Mouse (Mus musculus): ENCODE data around the gene Ppp1cc. TPM values are rescaled to one million over a fixed set of nuclear protein-coding genes. Genes with fewer than 3 reads are reported as not detected.

Gene Ppp1cc
- 431 and 436 TPM in 2 replicates for total RNA-seq (2015)
- total RNA-seq (2017): 207 and 219 TPM in 2 replicates

DNA sequence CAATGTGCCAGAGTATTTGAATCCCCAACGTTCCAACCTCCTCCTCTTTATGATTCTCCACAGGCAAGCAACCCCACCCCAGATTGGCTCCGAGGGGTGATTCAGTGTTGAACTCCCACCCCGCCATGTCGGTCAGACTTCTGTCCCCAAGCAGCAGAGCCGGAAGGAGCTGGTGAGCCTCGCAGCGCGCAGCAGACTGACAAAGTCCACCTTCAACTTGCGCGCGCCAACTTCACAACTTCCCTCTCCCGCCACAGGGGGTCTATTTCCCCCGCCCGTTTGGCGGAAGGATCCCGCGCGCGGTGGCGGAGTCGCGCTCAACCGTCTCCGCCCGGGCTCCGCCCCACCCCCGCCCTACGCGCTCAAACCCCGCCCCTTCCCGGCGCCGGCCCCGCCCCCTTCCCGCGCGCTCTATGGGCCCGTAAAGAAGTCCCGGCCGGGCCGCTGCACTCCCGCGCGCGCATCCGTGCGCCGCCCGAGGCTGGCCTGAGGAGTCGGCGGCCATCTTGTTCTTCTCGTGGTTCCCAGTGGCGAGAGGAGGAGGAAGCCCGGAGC, at the start of gene Ppp1cc:
TSS of gene Ppp1cc (plus strand) at position 452 of the 555 bp plus-strand sequence.
- peak; percentile 92 for ATAC-seq (replicated peaks; ENCODE audit: poor library complexity)

DNA sequence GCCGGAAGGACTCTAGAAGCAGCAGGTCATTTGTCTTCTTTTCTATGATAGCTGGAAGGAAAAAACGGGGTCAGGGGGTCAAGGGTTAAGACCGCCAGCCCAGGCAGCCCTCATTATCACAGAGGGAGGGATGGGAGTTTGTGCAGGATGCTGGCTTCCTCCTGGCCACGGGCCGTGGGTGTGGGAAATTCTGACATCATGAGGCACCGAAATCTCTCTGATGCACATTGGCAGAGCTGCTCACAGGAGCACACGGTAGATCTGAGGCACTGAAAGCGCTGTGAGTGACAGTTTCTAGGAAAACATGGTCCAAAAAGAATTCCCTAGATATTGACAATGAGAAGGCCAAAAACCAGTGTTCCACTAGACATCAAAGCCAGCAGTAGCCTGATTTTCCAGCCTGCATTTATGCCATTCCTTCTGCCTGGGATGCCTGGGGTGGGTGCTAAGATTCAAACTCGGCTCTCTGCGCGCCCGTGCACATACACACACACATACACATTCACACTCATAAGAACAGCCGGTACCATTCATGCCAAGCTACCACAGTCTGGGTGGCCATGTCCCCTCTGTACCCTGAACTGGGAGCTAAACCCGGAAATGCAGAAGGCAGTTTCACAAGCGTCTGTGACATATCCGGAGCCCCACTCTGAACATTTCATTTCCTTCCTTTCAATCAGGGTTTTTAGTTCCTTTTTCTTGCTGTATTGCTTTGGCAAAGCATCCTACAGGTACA, 48.6 kb upstream of the Ppp1cc start:
- peak; percentile 65; the same call in 1 of the 2 replicates for ATAC-seq (replicated peaks; ENCODE audit: poor library complexity)

DNA sequence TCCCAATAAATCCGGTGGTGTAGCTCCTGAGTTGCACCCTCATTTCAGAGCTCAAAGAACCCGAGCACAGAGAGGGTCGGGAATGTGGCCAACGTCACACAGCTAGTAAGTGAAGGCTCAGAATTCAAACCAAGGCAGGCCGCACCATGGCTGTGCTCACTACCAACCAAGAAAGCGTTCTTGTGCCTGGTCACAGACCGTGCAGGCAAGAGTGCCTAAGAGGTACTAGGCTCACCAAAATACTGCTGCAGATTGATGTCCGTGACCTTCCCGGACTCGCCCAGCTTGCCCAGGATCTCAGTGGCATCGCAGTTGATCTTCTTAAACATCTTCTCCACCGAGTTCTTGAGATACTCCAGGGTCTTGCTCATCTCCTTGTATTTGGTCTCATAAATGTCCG, 47.5 kb upstream of the Ppp1cc start:
- ATAC-seq (replicated peaks; ENCODE audit: poor library complexity): no peak

DNA sequence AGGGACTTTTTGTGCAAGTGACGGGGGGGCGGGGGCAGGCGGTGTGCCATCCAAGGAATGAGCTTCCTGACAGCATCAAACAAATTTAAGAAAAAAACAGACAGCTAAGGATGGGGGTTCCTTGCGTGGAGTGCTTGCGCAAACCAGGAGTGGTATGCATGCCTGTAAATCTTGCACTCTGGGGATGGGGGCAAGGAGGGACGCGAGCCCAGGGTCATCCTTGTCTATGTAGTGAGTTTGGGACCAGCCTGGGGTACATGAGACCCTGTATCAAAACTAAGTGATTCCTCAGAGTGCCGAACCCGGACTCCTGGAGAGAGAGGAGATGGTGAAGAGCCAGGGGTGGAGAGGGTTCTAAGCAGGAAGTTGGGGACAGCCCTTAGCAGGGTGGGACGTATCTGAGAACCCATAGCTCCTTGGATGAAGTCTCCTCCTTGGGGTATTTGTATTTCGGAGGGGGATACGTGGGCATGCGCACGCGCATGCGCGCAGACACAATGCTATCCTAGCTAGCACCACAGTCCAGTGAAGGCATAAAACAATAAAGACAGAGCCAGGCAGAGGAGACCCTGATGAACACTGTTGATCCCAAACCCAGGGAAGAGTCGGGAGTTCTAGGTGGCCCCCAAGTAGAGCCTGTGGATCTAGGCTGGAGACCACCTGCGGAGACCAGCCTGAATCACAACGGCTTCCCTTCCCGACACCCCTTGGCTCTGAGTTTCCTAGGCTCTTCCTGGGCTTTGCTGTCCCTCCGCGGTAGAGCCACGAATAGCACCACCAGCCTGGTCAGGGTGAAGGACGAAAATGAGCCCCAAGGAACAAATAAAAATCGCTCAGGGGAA, 46.8 kb upstream of the Ppp1cc start:
- ATAC-seq (replicated peaks; ENCODE audit: poor library complexity): no peak

DNA sequence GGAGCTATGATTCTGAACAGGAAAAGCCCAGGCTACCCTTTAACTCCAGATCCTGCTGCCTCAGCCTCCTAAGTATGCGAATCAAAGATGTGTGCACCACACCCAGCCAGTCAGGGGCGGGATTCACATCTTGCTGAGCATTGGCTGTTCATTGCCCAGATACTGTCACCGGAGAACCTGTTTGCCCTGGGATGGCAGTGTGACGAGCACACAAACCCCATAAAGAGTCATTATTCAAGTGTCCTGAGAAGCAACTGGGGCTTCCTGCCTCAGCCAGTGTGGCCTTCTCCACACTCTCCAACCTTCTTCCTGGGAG, 46.2 kb upstream of the Ppp1cc start:
- no peak for ATAC-seq (replicated peaks; ENCODE audit: poor library complexity)

DNA sequence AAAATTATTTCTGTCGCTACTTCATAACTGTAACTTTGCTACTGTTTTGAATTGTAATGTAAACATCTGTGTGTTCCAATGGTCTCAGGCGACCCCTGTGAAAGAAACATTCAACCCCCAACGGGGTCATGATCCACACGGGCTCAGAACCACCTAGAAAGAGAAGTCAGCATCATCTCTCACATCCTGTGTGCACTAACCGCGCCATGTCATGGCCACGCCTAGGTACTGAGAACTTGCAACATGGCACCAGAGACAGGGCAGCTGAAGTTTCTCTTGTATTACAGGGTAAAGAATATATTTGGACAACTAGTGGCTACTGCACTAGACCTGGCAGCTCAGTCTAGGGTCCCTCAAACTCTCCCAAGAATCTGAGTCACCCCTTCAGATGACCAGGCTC, 44.6 kb upstream of the Ppp1cc start:
- no peak for ATAC-seq (replicated peaks; ENCODE audit: poor library complexity)

DNA sequence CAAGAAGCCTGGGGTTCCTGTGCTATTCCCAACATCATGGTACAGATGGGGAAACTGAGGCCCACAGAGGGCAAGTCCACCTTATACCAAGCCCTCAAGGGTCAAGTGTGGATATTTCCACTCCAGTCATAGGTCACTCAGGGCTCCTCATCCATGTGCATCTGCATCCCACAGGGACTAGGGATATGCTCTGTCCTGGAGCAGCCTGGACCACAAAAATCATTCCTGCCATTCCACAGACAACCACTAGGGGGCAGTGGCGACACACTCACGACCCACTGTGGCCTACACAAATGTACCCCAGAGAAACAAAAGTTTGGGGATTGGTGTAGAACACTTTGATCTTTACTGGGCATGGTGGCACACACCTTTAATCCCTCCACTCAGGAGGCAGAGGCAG, 43.9 kb upstream of the Ppp1cc start:
- peak; percentile 90 for ATAC-seq (replicated peaks; ENCODE audit: poor library complexity)

DNA sequence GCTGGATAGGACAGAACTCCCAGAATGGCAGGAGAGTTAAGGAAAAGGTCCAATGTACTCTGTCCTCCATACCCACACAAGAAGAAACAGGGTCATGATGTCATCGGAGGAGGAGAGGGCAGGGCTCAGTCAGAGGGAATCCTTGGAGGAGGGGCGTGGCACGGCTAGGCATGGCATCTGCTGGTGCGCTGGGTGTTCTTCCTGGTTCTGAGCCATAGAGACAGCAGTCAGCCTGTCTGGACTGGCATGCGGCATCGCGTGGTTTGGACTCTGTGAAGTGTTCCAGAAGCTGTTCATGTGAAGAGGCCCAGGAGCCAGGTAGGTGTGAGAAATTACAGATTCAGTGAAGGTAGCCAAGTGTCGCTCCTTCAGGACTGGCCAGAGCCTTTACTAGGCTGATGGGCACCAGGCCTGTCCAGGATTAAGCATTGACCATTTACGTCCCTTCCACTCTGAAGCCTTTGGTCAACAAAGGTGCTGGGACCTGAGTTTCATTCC, 42.8 kb upstream of the Ppp1cc start:
- no peak for ATAC-seq (replicated peaks; ENCODE audit: poor library complexity)

DNA sequence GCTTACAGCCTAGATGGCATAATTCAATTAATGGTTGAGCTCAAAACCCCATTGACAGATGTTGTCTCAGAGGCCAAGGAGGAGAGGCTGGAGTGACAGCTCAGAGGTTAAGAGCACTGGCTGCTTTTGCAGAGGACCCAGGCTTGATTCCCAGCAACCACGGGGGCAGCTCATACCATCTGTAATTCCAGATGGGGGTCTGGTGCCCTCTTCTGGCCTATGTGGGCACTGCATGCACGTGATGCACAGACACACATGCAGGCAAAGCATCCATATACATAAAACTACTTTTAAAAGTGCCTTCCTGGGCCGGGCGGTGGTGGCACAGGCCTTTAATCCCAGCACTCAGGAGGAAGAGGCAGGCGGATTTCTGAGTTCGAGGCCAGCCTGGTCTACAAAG, 41.8 kb upstream of the Ppp1cc start:
- ATAC-seq (replicated peaks; ENCODE audit: poor library complexity): no peak

DNA sequence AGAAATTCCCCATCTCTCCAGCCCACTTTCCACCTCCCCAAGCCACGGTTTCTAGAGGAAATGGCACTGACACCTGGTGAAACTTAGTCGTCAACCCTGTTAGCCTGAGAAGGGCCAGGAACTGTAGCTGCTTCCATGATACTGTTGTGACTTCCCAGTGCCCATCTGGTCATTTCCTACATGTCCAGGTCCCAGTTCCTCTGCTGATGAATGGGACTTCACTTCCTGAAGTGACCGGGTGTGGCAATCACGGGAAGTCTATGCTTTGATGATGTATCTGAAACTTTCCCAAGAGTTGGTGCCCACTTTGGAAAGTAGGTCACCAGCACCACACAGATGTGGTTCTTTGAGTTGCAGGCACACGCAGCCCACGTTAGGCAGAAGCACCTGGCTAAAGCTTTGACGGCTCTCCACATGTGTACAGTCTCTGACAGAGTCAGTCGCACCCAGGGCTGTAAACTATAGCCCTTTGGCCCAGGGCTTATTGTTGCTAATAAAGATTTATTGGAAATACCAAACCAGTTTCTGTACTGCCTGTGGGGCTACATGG, 32.8 kb upstream of the Ppp1cc start:
- ATAC-seq (replicated peaks; ENCODE audit: poor library complexity): no peak

DNA sequence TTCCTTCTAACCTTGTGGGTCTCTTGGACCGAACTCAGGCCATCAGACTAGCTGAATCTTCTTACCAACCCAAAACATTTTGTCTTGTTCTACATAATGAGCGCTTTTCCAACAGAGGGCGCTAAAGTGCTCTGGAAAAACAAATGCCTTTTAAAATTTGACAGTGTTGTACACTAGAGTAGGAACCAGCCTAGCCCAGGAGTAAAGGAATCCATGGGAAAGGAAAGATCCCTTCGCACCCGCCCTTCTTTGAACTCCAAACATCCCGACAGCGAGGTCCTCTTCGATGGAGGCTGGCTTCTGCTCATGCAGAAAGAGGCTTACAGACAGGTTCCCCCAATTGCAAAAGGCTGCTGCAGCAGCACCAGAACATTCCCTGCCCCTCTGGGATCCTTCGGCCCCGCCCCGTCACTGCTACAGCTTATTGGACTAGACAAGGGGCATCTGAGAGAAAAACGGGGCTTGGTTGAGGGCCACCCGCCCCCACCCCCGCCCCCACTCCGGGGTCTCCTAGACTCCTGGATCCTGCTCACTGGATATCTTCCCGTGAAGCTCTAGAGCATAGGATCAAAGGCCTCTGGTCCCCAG, 28.9 kb upstream of the Ppp1cc start:
- 0 out of 2 replicates have a peak, but pooled peaks have one; percentile 17 for ATAC-seq (replicated peaks; ENCODE audit: poor library complexity)

DNA sequence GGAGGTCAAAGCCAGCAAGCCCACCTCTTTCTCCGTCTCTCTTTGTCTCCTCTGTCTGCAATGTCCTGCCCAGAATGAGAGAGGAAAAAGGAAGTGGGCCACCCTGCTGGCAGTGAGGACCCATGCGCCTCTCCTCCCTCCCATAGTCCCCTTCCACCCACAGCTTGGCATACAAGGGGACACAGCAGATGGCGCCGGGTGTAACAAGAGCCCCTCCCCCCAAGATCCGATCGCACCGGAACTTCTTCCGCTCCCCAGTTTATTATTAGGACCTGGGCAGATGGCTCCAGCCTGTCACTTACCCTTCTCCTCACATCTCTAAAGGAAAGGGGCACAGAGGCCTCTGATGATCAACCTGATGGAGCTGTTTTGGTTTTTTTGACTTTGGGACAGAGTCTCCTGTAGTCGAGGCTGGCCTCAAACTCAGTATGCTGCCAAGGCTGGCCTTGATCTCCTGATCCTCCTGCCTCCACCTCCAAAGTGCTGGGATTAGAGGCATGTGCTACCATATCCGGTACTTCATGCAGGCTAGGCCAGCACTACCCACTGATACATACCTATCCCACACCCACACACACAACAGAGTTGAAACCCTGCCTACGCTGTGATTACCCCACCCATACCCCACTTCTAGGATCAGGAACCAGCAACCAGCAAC, 27.6 kb upstream of the Ppp1cc start:
- no peak for ATAC-seq (replicated peaks; ENCODE audit: poor library complexity)

DNA sequence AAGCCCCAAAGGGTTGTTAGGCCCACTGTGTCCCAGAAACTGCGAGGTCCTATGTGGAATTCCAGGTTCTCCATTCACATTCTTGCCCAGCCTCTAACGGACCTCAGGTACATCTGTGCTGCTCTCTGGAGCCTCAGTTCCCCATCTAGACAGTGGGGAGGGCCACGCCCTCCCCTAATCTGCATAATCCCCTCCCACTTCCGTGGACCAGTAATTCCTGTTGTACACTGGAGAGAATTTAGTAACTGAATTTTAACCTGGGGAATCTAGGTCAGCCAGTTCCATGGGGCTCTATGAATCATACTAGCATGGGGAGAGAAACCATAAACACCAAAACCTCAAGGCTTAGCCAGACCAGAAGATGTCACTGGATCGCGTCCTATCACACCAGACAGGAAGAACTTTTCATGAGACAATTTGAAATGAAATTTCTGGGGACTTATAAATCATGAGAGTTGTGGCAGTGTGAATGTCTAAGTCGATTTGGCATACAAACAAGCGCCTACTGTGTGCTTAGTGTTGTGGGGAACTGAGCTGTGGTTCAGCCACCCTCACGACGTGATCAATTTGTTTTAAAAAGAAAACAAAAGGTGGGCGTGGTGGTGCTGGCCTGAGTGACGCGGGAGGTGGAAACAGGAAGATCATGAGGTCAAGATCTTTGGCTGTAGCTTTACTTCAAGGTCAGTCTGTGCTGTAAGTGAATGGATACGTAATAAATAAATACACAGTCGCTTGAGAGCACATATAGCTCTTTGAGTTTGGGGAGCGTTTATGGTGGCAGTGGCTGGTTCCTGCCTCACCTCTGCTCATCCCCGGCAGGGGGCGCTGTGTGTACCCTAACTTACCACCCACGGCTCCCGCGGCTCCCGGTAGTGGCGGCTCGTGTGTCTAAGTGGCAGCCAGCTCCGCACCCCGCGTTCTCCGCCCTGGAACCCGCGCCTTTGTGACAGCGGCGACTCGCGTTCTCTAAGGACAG, 26.7 kb upstream of the Ppp1cc start:
- peak; percentile 73 for ATAC-seq (replicated peaks; ENCODE audit: poor library complexity)

DNA sequence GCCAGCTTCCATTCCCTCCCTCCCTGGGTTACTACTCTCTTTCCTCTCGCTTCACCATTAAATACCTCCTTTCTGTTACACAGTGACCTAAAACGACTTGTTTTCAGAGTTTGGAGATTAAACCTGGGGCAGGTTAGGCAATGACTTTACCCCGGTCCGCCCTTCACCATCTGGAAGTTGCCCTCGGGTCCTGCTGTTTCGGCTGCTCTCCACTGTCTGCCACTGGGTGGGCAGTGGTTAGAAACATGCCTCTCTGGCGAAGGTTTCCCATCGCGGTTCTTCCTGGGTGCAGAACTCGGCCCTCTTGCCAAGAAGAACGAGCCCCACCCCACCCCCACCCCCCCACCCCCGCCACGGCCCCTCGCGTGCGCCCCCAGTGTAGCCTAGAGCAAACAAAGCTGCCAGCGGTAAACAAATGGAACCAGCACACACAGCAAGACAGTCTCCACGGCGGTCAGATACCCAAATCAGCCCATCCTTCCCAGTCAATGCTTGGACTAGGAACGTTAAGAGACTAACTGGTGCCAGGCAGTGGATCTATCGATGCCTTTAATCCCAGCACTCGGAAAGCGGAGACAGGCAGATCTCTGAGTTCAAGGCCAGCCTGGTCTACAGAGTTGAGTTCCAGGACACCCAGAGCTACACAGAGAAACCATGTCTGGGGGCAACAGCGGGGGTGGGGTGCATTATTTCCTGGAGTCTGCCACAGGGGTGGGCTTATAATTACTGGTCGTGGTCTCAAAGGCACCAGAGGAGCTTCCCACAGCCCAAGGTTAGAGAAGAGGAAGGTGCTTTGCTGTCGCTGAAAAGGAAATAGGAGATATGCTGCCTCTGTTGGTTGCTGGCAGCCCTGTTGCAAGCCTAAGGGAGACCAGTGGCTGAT, 25.7 kb upstream of the Ppp1cc start:
- 0 out of 2 replicates have a peak, but pooled peaks have one; percentile 14 for ATAC-seq (replicated peaks; ENCODE audit: poor library complexity)

DNA sequence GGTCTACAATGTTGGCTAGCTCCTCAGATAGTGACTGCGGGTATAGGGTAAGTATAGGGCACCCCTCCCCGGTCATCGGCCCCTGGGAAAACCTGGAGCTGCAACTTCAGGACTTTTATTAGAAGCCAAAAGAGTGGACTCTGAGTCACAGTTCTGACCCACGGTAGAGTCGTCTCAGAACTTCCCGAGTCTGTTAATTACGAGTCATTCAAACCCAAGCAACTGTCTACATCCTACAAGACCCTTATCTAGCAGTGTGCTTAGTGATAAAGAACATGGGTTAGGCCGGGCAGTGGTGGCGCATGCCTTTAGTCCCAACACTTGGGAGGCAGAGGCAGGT, 25.1 kb upstream of the Ppp1cc start:
- no peak for ATAC-seq (replicated peaks; ENCODE audit: poor library complexity)

DNA sequence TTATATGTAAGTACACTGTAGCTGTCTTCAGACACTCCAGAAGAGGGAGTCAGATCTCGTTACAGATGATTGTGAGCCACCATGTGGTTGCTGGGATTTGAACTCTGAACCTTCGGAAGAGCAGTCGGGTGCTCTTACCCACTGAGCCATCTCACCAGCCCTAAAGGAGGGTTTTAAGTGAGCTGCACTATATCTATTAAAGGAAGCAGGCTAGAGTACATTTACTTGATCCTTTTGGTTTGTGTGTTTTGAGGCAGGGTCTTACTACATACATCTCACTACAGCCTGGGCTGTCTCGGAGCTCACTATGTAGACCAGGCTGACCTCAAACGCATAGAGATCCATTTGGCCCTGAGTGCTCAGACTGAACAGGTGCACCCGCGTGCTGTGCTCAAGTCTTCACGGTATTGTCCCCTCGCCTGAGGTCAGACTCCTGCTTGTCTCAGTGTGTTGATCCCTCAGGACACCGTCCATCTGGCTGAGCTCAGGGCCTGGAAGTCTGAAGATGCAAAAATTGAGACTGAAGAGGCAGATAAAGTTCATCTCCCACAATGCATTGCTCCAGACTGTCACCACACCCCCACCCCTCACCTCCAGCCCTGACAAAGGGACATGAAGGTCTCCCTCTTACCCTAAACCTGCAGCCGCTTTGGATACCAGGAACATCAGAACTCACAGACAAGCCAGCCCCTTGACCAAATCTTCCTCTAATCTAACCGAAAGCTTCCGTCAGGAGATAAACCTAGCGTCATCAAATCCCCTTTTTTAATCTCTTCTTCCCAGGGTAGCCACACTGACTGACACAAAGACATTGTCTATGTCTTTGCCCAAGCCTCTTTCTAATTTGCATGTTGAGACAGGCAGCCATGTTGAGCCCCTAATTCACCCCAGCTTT, 23.4 kb upstream of the Ppp1cc start:
- ATAC-seq (replicated peaks; ENCODE audit: poor library complexity): no peak

DNA sequence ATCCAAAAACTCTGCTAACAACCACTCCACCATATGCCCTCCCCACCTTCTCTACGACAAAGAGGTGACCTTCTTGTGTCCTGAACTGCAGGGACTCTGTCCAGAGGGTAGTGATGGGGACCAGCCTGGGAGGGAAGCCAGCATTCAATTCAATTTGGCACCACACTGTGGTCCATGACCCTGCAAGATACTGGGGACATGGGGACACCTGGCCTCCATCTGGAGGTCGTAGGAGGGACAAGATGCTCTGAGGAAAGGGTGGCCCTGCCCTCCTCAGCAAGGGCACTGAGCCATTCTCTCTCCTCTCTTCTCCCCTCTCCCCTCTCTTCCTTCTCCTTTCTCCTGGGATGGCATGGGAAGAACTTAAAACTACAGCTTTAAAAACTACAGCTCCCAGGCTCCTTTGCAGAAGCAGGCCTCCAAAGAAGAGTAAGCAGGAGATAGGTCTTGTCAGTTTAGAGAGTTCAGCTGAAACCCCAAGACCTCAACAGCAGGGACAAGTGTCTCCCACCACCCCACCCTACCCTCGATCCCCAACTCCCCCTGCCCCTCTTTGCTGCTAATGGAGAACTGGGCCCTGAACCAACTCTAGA, 22.7 kb upstream of the Ppp1cc start:
- ATAC-seq (replicated peaks; ENCODE audit: poor library complexity): no peak
